Mouse (Mus musculus) embryonic facial prominence, embryonic 11.5 days (tissue): ENCODE results near the gene 1700037H04Rik. TPM values are rescaled to one million over a fixed set of nuclear protein-coding genes. Genes with fewer than 3 reads are reported as not detected.

Source experiments
- ATAC-seq: fragments of 200-750 bp; cut with Nextera tagmentation; replicated peaks from 2 replicates; pipeline ENCODE4 v1.8.0; 2017; ENCODE audit warnings: low read depth; ENCODE audit not compliant: insufficient number of reproducible peaks, low FRiP score, low TSS enrichment
- DNase-seq: peaks from one replicate; pipeline ENCODE4 v3.0.0-alpha.2; 2015; ENCODE audit warnings: low spot score
- H3K27ac ChIP-seq: fragments of 300-500 bp; sonication (generic); replicated peaks from 2 replicates; pipeline ENCODE4 v1.5.1; 2014; ENCODE audit warnings: mild to moderate bottlenecking, low read depth, low read length, control low read depth
- H3K27me3 ChIP-seq: fragments of 300-500 bp; sonication (generic); 2 replicates; pipeline ENCODE4 v1.6.1; 2014; ENCODE audit warnings: mild to moderate bottlenecking, low read length, moderate library complexity, mixed read lengths; ENCODE audit not compliant: control insufficient read depth, insufficient read depth
- H3K36me3 ChIP-seq: fragments of 300-500 bp; sonication (generic); replicated peaks from 2 replicates; pipeline ENCODE4 v1.6.1; 2014; ENCODE audit warnings: low read depth, mild to moderate bottlenecking, low read length, moderate library complexity, mixed read lengths; ENCODE audit not compliant: control insufficient read depth, insufficient read depth
- H3K4me1 ChIP-seq: fragments of 300-500 bp; sonication (generic); 2 replicates; pipeline ENCODE4 v1.6.1; 2014; ENCODE audit warnings: low read length, mixed read lengths; ENCODE audit not compliant: control insufficient read depth, insufficient read depth
- H3K4me2 ChIP-seq: fragments of 300-500 bp; sonication (generic); 2 replicates; pipeline ENCODE4 v1.6.1; 2014; ENCODE audit warnings: low read depth, mild to moderate bottlenecking, control low read depth, low read length, moderate library complexity
- H3K4me3 ChIP-seq: fragments of 300-500 bp; sonication (generic); 2 replicates; pipeline ENCODE4 v1.5.1; 2014; ENCODE audit warnings: low read depth, low read length, control low read depth
- H3K9ac ChIP-seq: fragments of 300-500 bp; sonication (generic); replicated peaks from 2 replicates; pipeline ENCODE4 v1.6.1; 2014; ENCODE audit warnings: mild to moderate bottlenecking, control low read depth, low read length
- H3K9me3 ChIP-seq: fragments of 300-500 bp; sonication (generic); replicated peaks from 2 replicates; pipeline ENCODE4 v1.6.1; 2016; ENCODE audit warnings: mild to moderate bottlenecking, low read length, inconsistent platforms, mixed read lengths; ENCODE audit not compliant: control insufficient read depth
- WGBS: fragments of 180-500 bp; shearing (Covaris S2); extraction: QIAGEN DNeasy Blood & Tissue Kit; methylation state at CpG from one replicate; pipeline ENCODE4 v1.1.7; 2014; 5-methylcytosine and 5-hydroxymethylcytosine counted together
- polyA plus RNA-seq: library from polyadenylated mRNA; unstranded; fragments of >200 nt; fragmentation: Nextera tagmentation; extraction: Ambion mirVana; gene quantifications from 2 replicates; pipeline ENCODE4 v1.2.1, GENCODE M21; 2014

Gene 1700037H04Rik
- polyA plus RNA-seq, 1 experiment from 2014 or later = 81.2 TPM

DNA sequence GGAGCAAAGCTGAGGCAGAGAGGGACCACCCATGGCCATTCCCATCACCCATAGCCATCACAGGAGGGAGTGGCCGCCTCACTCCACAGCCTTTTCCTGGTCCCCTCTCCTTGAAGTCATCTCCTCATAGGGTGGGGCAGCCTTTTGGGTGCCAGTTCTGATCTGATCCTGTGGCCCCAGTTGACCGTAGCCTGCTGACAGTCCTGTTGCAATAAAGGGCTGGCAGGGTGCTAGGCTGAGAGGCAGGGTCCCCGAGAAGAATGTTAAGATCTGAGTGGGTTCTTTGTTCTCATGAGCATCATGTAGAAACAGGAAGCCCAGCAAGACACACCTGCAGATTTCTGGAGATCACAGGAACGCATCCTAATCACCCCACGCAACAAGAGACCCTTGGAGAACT is 31.7 kb downstream of the 1700037H04Rik start:
- 90% methylated on average over 5 of the region's 5 CpGs for WGBS
- ATAC-seq (no peak), DNase-seq (no peak)
- Histone ChIP-seq H3K9me3 (no peaks in the 10 kb centered on the region), H3K27ac (no peak overlapping the region), H3K27me3 (no peaks in the 10 kb centered on the region), H3K4me2 (peak overlapping the region; percentile 88), H3K36me3 (no peaks in the 10 kb centered on the region; the same call in 1 of the 2 replicates), H3K9ac (peak overlapping the region; percentile 90), H3K4me3 (peak overlapping the region; percentile 65), H3K4me1 (peaks cover 6% of the 10 kb centered on the region)

DNA sequence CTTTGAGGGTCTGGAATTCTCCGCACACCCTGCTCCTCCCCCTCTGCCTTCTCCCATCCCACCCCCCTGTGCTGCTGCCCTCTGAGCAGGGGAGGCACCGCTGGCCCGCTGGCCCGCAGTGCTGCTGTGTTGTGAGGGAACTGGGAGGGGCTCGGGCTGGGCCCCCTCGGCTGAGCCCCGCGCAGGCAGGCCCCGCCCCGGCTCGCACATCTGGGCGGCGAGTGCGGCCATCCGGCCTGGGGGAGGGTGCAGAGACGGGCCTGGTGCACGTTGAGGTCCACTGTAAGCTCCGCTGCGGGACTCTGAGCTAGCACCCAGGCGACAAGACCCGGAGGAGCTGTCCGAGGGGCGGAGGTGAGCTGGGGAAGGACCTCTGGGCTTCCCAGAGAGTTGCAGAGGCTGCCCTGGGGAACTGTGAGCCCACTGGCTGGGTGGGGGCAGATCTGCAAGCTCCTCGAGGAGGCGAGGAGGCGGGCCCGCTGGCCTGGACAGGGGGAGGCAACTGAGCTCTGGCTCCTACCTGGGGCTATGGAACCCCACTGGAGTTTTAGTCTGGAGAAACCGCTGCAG is 32.6 kb downstream of the 1700037H04Rik start, which contains the start of gene Hspa12b:
TSS of gene Hspa12b (plus strand) at position 120 of the 570 bp plus-strand sequence.
- Histone ChIP-seq H3K9ac (peak within 1 kb of the TSS; percentile 90), H3K4me2 (peak within 1 kb of the TSS; percentile 88), H3K27ac (peak within 1 kb of the TSS; percentile 79), H3K27me3 (no peaks in the 10 kb centered on the region), H3K36me3 (no peaks in the 10 kb centered on the region; the same call in 1 of the 2 replicates), H3K9me3 (no peaks in the 10 kb centered on the region), H3K4me3 (peak within 1 kb of the TSS; percentile 65), H3K4me1 (peaks cover 6% of the 10 kb centered on the region)
- ATAC-seq (peak; percentile 94), DNase-seq (peak; percentile 84)
- WGBS = 0% methylated on average over 24 of the region's 28 CpGs

DNA sequence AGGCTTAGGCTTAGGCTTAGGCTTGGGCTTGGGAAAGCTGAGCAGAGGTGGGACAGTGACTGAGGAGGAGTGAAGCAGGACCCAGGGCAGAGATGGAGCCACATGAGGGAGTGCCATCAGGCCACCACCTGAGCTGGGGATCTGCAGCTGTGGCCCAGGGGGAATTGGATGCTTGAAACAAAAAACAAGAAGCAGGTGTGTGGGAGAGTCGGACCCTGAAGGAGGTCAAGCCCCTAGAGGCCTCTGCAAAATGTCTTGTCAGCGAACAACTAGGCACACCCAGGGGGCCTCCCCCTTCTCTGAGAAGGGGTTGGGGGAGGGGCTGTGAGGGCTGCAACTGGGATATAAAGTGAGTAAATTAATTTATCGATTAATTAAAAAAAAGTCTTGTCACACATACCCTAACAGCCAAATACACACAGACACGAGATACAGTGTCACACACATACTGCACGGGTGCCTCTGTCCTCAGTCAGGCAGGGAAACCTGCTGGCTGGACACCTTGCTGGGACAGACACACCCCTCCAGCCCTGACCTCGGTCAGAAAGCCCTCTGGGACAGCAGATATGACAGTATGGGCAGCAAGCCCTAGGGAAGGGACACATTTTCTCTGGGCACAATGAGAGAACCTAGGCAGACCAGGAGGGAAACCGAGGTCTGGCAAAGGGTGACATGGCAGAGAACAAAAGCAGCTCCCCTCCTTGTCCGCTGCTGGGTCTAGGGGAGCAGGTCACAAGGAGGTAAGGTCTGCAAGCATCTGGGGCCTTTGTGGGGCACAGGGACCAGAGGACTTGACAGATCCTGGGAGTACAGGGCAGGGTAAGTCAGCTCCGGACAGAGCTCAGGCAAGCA is 33.7 kb downstream of the 1700037H04Rik start:
- 39% methylated on average over 9 of the region's 9 CpGs for WGBS
- 0 out of 2 replicates have a peak, but pooled peaks have one; percentile 16 for ATAC-seq
- H3K4me3 ChIP-seq = no peak overlapping the region

DNA sequence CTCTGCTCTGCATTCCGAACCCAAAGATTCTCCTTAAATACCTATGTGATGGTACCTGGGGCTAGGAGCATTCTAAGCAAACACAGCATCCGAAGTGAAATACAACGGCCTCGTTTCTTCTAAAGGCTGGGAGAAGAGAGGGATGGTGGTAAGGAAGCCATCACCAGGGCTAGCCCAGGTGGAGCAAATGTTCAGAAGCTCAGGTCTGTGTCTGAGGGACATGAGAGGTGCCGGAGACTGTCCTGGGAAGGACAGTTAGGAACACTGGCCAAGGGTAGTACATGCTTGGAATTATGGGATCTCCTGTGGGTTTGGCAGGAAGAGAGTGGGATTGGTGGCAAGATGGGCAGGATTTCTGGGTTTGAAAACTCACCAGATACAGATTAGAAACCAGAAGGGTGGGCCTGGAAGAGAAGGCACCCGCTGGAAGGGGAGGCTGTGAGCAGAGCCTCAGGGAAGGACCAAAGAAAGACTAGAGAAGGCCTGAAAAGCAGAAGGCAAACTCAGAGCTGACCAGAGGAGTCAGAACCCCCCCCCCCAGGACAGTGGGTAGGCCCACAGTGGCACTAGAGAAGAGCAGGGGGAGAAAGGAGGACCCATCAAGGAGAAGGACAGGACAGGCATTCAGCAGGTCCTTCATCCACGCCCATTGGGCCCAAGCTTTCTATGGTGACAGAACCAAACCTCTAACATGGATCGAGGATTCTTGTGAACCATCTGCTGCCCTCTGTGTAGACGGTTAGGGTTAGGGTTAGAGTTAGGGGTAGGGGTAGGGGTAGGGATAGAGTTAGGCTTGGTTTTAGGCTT is 34.5 kb downstream of the 1700037H04Rik start:
- Histone ChIP-seq H3K4me2 (no peak overlapping the region), H3K9ac (no peak overlapping the region), H3K4me3 (no peak overlapping the region), H3K27me3 (no peaks in the 10 kb centered on the region), H3K36me3 (no peaks in the 10 kb centered on the region), H3K9me3 (no peaks in the 10 kb centered on the region), H3K27ac (no peak overlapping the region), H3K4me1 (peaks cover 6% of the 10 kb centered on the region)
- 88% methylated on average over 9 of the region's 9 CpGs for WGBS
- ATAC-seq (no peak), DNase-seq (no peak)

More for the DNA sequence above, 33.7 kb downstream of the 1700037H04Rik start:
- H3K4me2 ChIP-seq = no peak overlapping the region
- H3K36me3 ChIP-seq = no peaks in the 10 kb centered on the region
- peak overlapping the region; percentile 90 for H3K9ac ChIP-seq
- H3K27me3 ChIP-seq = no peaks in the 10 kb centered on the region
- peaks cover 6% of the 10 kb centered on the region for H3K4me1 ChIP-seq
- no peak for DNase-seq
- H3K9me3 ChIP-seq = no peaks in the 10 kb centered on the region
- H3K27ac ChIP-seq = 0 out of 2 replicates have a peak overlapping the region, but pooled peaks have one; percentile 79

DNA sequence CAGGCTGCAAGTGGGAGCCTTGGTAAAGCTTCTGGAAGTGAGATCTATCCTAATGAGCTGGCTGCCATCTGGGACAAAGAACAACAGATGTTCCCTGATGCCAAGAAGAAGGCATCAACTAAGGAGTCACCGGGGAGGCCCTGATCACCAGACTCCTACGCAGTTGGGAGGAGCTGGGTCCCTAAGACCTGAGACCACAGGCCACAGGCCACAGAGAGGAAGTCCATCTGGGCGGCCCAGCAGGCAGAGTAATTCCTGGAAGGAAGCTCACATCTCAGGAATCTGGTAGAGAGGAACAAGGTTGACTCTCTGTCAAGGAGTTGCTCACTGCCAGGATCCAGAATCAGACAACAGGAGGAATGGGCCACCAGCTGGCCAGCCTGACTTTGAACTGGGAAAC is 35.7 kb downstream of the 1700037H04Rik start:
- H3K27ac ChIP-seq = no peak overlapping the region
- no peaks in the 10 kb centered on the region for H3K36me3 ChIP-seq
- DNase-seq = no peak
- H3K9ac ChIP-seq = no peak overlapping the region
- no peak overlapping the region for H3K4me2 ChIP-seq
- no peak overlapping the region for H3K4me3 ChIP-seq
- H3K9me3 ChIP-seq = no peaks in the 10 kb centered on the region
- no peak for ATAC-seq
- no peaks in the 10 kb centered on the region for H3K27me3 ChIP-seq
- H3K4me1 ChIP-seq = peaks cover 6% of the 10 kb centered on the region
- 77% methylated on average over 3 of the region's 3 CpGs for WGBS

GRCm38 (mm10) chr2:131118968-131119574 is 40.8 kb downstream of the 1700037H04Rik start:
- no peaks in the 10 kb centered on the region for H3K36me3 ChIP-seq
- no peak overlapping the region for H3K27ac ChIP-seq
- no peaks in the 10 kb centered on the region for H3K9me3 ChIP-seq
- 87% methylated on average over 2 of the region's 2 CpGs for WGBS
- H3K9ac ChIP-seq = no peak overlapping the region
- no peak overlapping the region for H3K4me3 ChIP-seq
- H3K27me3 ChIP-seq = no peaks in the 10 kb centered on the region
- H3K4me1 ChIP-seq = no peaks in the 10 kb centered on the region
- no peak overlapping the region for H3K4me2 ChIP-seq
- ATAC-seq (no peak), DNase-seq (no peak)

GRCm38 (mm10) chr2:131105989-131106388 is 53.9 kb downstream of the 1700037H04Rik start:
- H3K4me1 ChIP-seq = no peaks in the 10 kb centered on the region
- 90% methylated on average over 5 of the region's 5 CpGs for WGBS
- ATAC-seq = no peak
- H3K36me3 ChIP-seq = no peaks in the 10 kb centered on the region
- DNase-seq = no peak
- H3K9me3 ChIP-seq = no peaks in the 10 kb centered on the region
- no peaks in the 10 kb centered on the region for H3K27me3 ChIP-seq
- H3K4me2 ChIP-seq = no peak overlapping the region
- no peak overlapping the region for H3K4me3 ChIP-seq
- H3K9ac ChIP-seq = no peak overlapping the region
- H3K27ac ChIP-seq = no peak overlapping the region
